20 mouse cellular contexts compared by ENCODE assay signal in the genomic region with DNA sequence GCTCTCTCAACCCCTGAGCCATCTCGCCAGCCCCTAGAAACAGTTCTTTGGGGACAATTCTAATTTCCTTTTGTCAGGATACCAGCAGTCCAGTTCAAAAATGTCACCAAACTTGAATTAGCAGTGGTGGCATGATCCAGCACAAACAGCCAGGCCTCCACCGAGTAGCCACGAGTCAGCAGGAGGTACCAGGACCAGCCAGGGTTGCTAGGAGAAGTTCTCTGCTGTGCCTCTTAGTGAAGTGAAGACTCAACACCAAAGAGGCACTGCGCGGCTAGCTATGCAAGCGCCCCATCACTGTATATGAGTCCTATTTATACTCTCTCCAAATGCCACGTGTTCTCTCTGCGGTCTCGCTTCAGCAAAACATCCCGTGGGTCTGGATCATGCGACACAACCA.
"Had no signal": no experiment of that assay in that cellular context is flagged by ENCODE, and none has a peak within 500 bp of the region (broad histone marks: within the 10 kb centered on the region; RNA-seq: fewer than 3 reads in every experiment).

No protein-coding gene starts in this region.

- ATAC-seq: midbrain, embryonic 13.5 days had no signal

- H3K4me3 ChIP-seq: lung, embryonic 15.5 days; megakaryocyte, embryonic 14.5 days; midbrain, embryonic 10.5 days; midbrain, embryonic 13.5 days; neural tube, embryonic 12.5 days; neural tube, embryonic 15.5 days had no signal

- H3K9me3 ChIP-seq: lung, embryonic 15.5 days; megakaryocyte, embryonic 14.5 days; midbrain, embryonic 10.5 days; midbrain, embryonic 13.5 days; neural tube, embryonic 12.5 days; neural tube, embryonic 15.5 days had no signal

- H3K4me2 ChIP-seq: lung, embryonic 15.5 days; midbrain, embryonic 13.5 days; neural tube, embryonic 12.5 days; neural tube, embryonic 15.5 days had no signal

- H3K36me3 ChIP-seq: lung, embryonic 15.5 days; midbrain, embryonic 10.5 days; midbrain, embryonic 13.5 days; neural tube, embryonic 12.5 days; neural tube, embryonic 15.5 days had no signal

- H3K9ac ChIP-seq: liver, embryonic 14.5 days; lung, embryonic 15.5 days; midbrain, embryonic 13.5 days; neural tube, embryonic 12.5 days; neural tube, embryonic 15.5 days had no signal

- DNase-seq: kidney, adult 9 months; kidney, postnatal 14 days; kidney, postnatal 4 days; lung, adult 18-20 months; lung, postnatal 10 days; lung, postnatal 36 days; right cerebral cortex, adult 18-20 months; right cerebral cortex, postnatal 14 days; right cerebral cortex, postnatal 4 days; thymus, adult 2 months; thymus, postnatal 14 days; thymus, postnatal 4 days had no signal

- H3K27ac ChIP-seq: liver, embryonic 14.5 days; lung, embryonic 15.5 days; midbrain, embryonic 10.5 days; midbrain, embryonic 13.5 days; neural tube, embryonic 12.5 days; neural tube, embryonic 15.5 days; stomach, postnatal 0 days had no signal

- H3K27me3 ChIP-seq: lung, embryonic 15.5 days; midbrain, embryonic 13.5 days; neural tube, embryonic 12.5 days; neural tube, embryonic 15.5 days had no signal

- H3K4me1 ChIP-seq: lung, embryonic 15.5 days; midbrain, embryonic 10.5 days; midbrain, embryonic 13.5 days; neural tube, embryonic 12.5 days; neural tube, embryonic 15.5 days had no signal
